In genomic region chr16:37899357-37899756, GRCm38 (mm10) we compare ENCODE assay signal across 16 mouse cellular contexts. TPM values are rescaled to one million over a fixed set of nuclear protein-coding genes. Genes with fewer than 3 reads are reported as not detected.
A peak's percentile ranks its signal among the peaks of the same experiment; 100 is the strongest.
DNase-seq lines count a peak whose midpoint lies in the region; ATAC-seq and TF ChIP-seq lines count a peak whose summit lies in the region.
"Had no signal": no experiment of that assay in that cellular context is flagged by ENCODE, and none has a peak within 500 bp of the region (broad histone marks: within the 10 kb centered on the region; RNA-seq: fewer than 3 reads in every experiment).

No protein-coding gene starts in this region.

- H3K27ac ChIP-seq in kidney, adult 2 months (ENCODE audit: insufficient read depth, low read depth, low read length): peak overlapping the region; percentile 55
- peak overlapping the region; percentile 21; the same call in 1 of the 2 replicates for H3K27ac ChIP-seq in limb, embryonic 11.5 days (replicated peaks; ENCODE audit: low read depth, low read length)
- no peak overlapping the region for H3K27ac ChIP-seq in liver, postnatal 0 days (ENCODE audit: low read depth)
- H3K27ac ChIP-seq: gastrocnemius, adult 2 months had no signal

- no peaks in the 10 kb centered on the region for H3K9me3 ChIP-seq in limb, embryonic 11.5 days (ENCODE audit: control insufficient read depth, low read length)
- H3K9me3 ChIP-seq in liver, postnatal 0 days (ENCODE audit: low read length): no peaks in the 10 kb centered on the region

- peaks cover 4% of the 10 kb centered on the region; the same call in 1 of the 2 replicates for H3K4me1 ChIP-seq in kidney, adult 2 months (ENCODE audit: control insufficient read depth, insufficient read depth, low read length)
- peaks cover 9% of the 10 kb centered on the region; the same call in 1 of the 2 replicates for H3K4me1 ChIP-seq in limb, embryonic 11.5 days (ENCODE audit: control insufficient read depth, insufficient read depth, low read length)
- H3K4me1 ChIP-seq in liver, postnatal 0 days (ENCODE audit: insufficient read depth): 0 out of 2 replicates have a peak, but pooled peaks cover 3% of the 10 kb centered on the region

- no peak overlapping the region for H3K4me2 ChIP-seq in limb, embryonic 11.5 days (ENCODE audit: low read depth, severe bottlenecking)
- no peak overlapping the region for H3K4me2 ChIP-seq in liver, postnatal 0 days (ENCODE audit: low read depth, low read length)

- no peak overlapping the region for H3K9ac ChIP-seq in limb, embryonic 11.5 days (ENCODE audit: low read length)
- no peak overlapping the region for H3K9ac ChIP-seq in liver, postnatal 0 days (replicated peaks)

- no peak overlapping the region for H3K4me3 ChIP-seq in kidney, adult 2 months (ENCODE audit: insufficient read depth, low read depth, low read length)
- H3K4me3 ChIP-seq in limb, embryonic 11.5 days (ENCODE audit: low read depth, low read length): no peak overlapping the region
- no peak overlapping the region for H3K4me3 ChIP-seq in liver, postnatal 0 days (ENCODE audit: low read depth, low read length)
- H3K4me3 ChIP-seq: erythroblast, embryonic 14.5 days; gastrocnemius, adult 2 months had no signal

- no peaks in the 10 kb centered on the region for H3K27me3 ChIP-seq in kidney, adult 2 months (replicated peaks; ENCODE audit: control insufficient read depth, insufficient read depth, low read length)
- no peaks in the 10 kb centered on the region for H3K27me3 ChIP-seq in limb, embryonic 11.5 days (ENCODE audit: control insufficient read depth, insufficient read depth, low read length)
- no peaks in the 10 kb centered on the region for H3K27me3 ChIP-seq in liver, postnatal 0 days (ENCODE audit: insufficient read depth, low read length)

- 27% methylated on average over 2 of the region's 2 CpGs for WGBS in kidney, adult 2 months
- 5% methylated on average over 2 of the region's 2 CpGs for WGBS in limb, embryonic 11.5 days
- WGBS in liver, postnatal 0 days (ENCODE audit: insufficient replicate concordance): 68% methylated on average over 2 of the region's 2 CpGs

- intact Hi-C loops in gastrocnemius, postnatal 14 days (cut with DNase I; ENCODE audit: low total_unique reads): no loop called here

- DNase-seq in embryo, embryonic 11 days: peak; percentile 60
- no peak for DNase-seq in embryo, embryonic 9.5 days (ENCODE audit: extremely low spot score)
- peak; percentile 51 for DNase-seq in adrenal gland, postnatal 14 days
- DNase-seq in kidney, adult 2 months: peak; percentile 75
- DNase-seq in limb, embryonic 11.5 days (ENCODE audit: low spot score): peak; percentile 57
- DNase-seq in liver, postnatal 0 days: no peak
- DNase-seq in thymus, postnatal 4 days: no peak
- no peak for DNase-seq in gastrocnemius, postnatal 14 days
- DNase-seq: cerebellum, adult 9-11 months; gastrocnemius, adult 2 months; liver; lung, postnatal 14 days; spleen, adult 18-20 months; thymus, adult 18-20 months had no signal

- no peak for TF ChIP-seq POLR2A in kidney, adult 2 months (IDR thresholded peaks at IDR 0.05; ENCODE audit: low read depth, low read length)

- no peak for TF ChIP-seq EP300 in liver, postnatal 0 days (IDR thresholded peaks at IDR 0.05; ENCODE audit: low read depth)

- no peak for TF ChIP-seq CTCF in kidney, adult 2 months (conservative IDR thresholded peaks at IDR 0.05; ENCODE audit: insufficient read depth, insufficient read length, low read depth, low read length)
- no peak for TF ChIP-seq CTCF in liver, postnatal 0 days (IDR thresholded peaks at IDR 0.05; ENCODE audit: low read depth)

- no peaks in the 10 kb centered on the region for H3K36me3 ChIP-seq in kidney, adult 2 months (ENCODE audit: control insufficient read depth, insufficient read depth, low read length)
- H3K36me3 ChIP-seq in limb, embryonic 11.5 days (ENCODE audit: control insufficient read depth, insufficient read depth, low read length): no peaks in the 10 kb centered on the region
- no peaks in the 10 kb centered on the region for H3K36me3 ChIP-seq in liver, postnatal 0 days (replicated peaks; ENCODE audit: insufficient read depth, low read length)

- peak; percentile 39; the same call in 1 of the 2 replicates for ATAC-seq in limb, embryonic 11.5 days (ENCODE audit: insufficient number of reproducible peaks, low FRiP score, low TSS enrichment, low read depth)
- ATAC-seq in liver, postnatal 0 days: no peak

RNA-seq across cellular contexts. Expression of gene Gpr156, which starts 16.9 kb away (rescaled TPM):
- 0.26 TPM in 2 replicates for total RNA-seq in adrenal gland, postnatal 14 days (2021)
- polyA plus RNA-seq in kidney, adult 2 months (2012; rRNA removed): 0.03 TPM in 1 of 2 replicates, not detected in the other
- polyA plus RNA-seq in limb, embryonic 11.5 days (2014; fragmentation: Nextera tagmentation; extraction: Ambion mirVana): 0.78 and 0.80 TPM in 2 replicates
- 0.02 TPM in 1 of 2 replicates, not detected in the other for polyA plus RNA-seq in liver, postnatal 0 days (2015; fragmentation: Nextera tagmentation; extraction: Ambion mirVana)
- total RNA-seq in gastrocnemius, postnatal 14 days (2021): under 1 TPM; 0.22 to 0.59 TPM
- total RNA-seq: gastrocnemius, adult 2 months; monocyte, adult 5-6 weeks had no signal
- polyA plus RNA-seq: erythroblast, embryonic 14.5 days had no signal

RNA-seq across cellular contexts. Expression of gene Lrrc58, which starts 31.2 kb away (rescaled TPM):
- 253 and 277 TPM in 2 replicates for total RNA-seq in adrenal gland, postnatal 14 days (2021)
- polyA plus RNA-seq in kidney, adult 2 months (2012; rRNA removed): 23.3 and 25.9 TPM in 2 replicates
- 67.4 and 73.9 TPM in 2 replicates for polyA plus RNA-seq in limb, embryonic 11.5 days (2014; fragmentation: Nextera tagmentation; extraction: Ambion mirVana)
- polyA plus RNA-seq in liver, postnatal 0 days (2015; fragmentation: Nextera tagmentation; extraction: Ambion mirVana): 10.8 and 11.6 TPM in 2 replicates
- total RNA-seq in gastrocnemius, postnatal 14 days (2021): 10 to 100 TPM; 41.3 to 66.4 TPM

RNA-seq across cellular contexts. Expression of gene Gm36028, which starts 38.4 kb away (rescaled TPM):
- total RNA-seq in adrenal gland, postnatal 14 days (2021): 0.34 and 0.41 TPM in 2 replicates
- polyA plus RNA-seq in kidney, adult 2 months (2012; rRNA removed): 1.5 and 1.8 TPM in 2 replicates
- polyA plus RNA-seq in limb, embryonic 11.5 days (2014; fragmentation: Nextera tagmentation; extraction: Ambion mirVana): not detected in 2 replicates
- 0.09 TPM in 1 of 2 replicates, not detected in the other for polyA plus RNA-seq in liver, postnatal 0 days (2015; fragmentation: Nextera tagmentation; extraction: Ambion mirVana)
- total RNA-seq in gastrocnemius, postnatal 14 days (2021): not detected
- total RNA-seq: gastrocnemius, adult 2 months; monocyte, adult 5-6 weeks had no signal
- polyA plus RNA-seq: erythroblast, embryonic 14.5 days had no signal

Comparison
In these comparisons a context has a peak if more than half of its experiments do, and no peak if none do; other contexts are left out.
1. DNase-seq: peak in embryo, embryonic 11 days (single experiment), adrenal gland, postnatal 14 days (single experiment), kidney, adult 2 months (single experiment) and limb, embryonic 11.5 days (single experiment); none in embryo, embryonic 9.5 days (single experiment), liver, postnatal 0 days (single experiment), thymus, postnatal 4 days (single experiment) and gastrocnemius, postnatal 14 days (single experiment).